Mouse (Mus musculus) heart, postnatal 4 days (tissue): ENCODE measurements at regions not wholly inside any gene's neighbourhood (a gene's known extent, or its start where the extent isn't known, plus 50 kb on each side); places are given as distances from the start of the nearest gene placed in this dataset.
"Not testable (repeated sequence)": the region's sequence is repeated elsewhere in the genome, so short reads cannot be mapped to it uniquely, and the experiment has no call there.

Source experiments
- DNase-seq: peaks from one replicate; pipeline ENCODE4 v3.0.0; 2021

DNA sequence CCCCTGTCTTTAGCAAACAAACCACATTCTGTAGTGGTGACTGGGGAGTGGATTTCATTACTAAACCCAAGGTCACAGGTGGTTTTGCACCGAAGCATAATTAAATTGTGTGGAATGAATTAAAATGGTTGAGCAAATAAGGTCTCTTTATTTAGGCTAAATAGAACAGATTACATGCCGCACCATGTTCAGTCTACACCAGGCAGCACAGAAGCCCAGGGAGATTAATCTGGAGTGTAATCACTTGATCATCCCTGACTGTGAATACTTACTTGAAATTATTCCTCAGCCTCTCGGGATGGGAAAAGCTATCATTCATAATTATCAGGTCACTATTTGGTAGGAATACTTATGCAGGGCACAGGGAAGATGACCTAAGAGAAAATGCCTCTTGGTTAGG lies 1293.3 kb upstream of the Sel1l start:
- no peak for DNase-seq

DNA sequence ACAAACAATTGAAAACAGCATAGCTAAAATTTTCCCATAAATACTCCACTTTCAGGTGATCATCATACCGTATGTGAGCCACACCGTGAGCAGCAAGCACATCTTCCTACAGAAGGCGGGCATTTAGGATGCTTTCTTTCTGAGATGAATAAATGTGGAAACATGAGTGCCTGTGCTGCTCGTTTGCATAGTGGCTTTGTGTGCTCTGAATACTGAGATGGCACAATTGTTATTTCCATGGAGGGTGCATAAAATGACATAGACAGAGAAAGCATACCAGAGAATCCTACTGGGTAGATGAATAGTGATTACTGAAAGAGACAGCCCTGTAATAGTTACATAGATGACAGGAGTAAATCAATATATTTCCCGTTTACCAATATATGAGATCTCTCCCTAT lies 1287.4 kb upstream of the Sel1l start:
- no peak for DNase-seq

DNA sequence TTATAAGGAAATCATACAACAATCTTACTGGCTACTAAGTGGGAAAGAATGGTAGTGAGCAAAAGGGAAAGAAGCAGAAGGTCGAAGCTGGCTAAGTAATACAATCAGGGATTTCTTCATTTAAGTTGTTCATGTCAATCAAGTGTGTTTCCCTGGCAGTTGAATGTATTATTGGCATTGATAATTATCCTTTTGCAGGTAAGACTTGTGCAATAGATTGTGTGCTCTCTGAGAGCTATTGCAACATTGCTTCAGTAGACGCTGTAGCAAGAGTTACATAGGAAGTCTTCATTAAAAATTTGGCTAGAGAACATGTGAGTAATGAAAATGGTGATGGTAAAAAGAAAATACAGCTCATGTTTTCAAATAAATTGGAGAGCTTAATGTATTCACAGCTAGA lies 1273.3 kb upstream of the Sel1l start:
- DNase-seq = no peak

DNA sequence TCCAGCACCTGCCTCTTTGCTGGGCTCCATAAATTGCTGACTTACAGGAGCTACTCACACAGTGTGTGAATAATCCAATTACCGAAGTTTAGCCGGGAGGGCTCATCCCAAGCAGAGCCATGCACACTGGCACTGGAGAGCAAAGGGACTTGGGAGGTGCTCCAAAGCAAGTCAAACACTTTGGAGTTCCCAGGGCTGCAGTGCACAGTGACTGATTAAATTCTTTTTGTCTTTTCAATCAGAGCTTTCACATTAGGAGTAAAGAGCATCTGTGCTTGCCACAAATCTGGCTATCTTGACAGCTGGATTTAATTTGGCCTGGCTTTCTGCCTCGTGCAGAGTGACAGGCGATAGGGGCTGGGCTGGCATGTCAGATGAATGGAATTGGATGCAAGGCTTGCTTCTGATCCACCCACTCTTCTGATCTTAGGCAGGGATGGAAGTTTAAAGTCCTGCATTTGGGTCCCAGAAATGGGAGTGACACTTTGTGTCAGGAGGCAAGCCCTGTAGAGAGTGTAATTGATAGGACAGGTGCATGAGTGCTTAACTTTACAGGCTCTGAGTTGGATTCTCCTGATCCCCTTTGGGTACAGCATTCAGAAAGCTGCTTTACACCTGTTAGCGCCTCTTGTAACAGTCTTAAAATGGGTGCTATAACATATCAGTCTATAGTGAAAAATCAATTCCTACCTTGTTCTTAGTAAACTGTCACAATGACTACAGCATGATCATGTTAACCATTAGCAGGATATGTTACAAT lies 1239.3 kb upstream of the Sel1l start:
- DNase-seq = no peak

DNA sequence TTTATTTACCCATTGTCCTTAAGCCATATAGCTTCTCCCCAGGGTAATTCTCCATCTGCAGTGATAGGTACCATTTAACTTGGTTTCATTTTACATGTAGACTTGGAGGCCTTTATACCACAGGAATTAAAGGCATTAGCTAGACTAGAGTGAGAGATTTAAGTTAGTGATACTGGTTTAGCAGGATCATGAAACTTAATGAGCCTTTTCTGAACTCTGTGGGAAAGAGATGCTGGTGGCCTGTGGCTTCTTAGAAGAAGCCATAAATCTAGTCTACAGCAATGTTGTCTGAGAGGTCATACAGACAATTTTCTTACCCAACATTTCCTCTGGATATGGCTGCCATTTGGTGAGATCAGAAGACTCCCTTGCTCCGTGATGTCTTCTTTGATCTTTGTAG lies 1214.9 kb upstream of the Sel1l start:
- DNase-seq = no peak

DNA sequence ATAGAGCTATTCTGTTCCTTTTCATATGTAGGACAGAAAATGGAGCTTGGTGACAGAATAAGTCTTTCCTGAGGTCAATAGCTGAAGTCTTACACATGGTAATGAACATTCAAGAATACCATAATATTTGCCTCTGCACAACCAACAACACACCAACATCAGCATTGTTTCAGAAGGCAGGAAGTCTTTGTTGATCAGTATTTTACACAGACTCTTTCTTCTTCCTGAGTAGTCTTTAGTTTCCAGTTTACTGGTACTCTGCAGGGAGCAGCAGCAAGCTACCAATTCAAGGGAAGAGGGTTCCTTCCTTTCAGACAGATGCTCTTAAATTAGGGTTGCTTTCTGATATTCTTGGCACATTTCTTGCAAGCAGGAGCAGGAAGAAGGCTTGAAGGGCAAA lies 1170.7 kb upstream of the Sel1l start:
- no peak for DNase-seq

DNA sequence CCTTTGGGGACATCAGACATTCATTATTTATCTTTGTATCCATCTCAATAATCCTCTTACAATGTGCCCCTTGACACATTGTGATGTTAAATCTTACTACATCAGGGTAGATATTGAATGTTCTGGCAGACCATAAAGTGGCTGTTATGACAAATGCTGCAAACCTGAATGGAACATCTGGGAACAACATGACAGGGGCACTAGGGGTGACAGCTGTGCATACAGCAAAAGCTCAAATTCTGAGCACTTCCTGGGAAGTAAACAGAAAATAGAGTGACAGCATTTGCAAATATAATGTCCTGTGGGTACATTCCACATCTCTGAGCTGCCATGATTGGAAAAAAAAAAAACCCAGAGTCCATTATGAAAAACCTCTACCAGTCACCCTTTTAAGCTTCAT lies 1162.6 kb upstream of the Sel1l start:
- no peak for DNase-seq

DNA sequence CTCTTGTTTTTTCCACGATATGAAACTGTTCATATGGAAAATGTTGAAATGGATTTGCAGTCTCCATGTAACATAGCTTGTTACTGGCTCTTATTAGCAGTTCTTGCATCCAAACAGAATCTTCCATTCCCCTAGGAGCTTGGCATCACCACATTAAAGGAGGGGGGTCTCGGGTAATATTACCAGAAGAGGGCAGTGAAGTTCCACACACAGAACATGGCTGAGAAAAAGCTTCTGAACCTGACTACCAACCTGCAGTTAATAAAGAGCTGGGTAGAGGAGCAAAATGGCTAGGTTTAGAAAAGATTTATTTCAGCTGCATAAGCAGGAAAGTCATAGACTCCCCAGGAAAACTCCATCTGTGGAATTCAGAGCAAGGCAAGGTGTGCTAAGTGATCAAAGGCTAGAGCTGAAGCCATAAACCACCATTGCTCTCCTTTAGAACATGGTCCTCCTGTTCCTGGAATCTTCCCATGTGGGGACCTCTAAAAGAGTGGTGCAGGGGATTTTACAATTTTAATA lies 1157.9 kb upstream of the Sel1l start:
- DNase-seq = no peak

DNA sequence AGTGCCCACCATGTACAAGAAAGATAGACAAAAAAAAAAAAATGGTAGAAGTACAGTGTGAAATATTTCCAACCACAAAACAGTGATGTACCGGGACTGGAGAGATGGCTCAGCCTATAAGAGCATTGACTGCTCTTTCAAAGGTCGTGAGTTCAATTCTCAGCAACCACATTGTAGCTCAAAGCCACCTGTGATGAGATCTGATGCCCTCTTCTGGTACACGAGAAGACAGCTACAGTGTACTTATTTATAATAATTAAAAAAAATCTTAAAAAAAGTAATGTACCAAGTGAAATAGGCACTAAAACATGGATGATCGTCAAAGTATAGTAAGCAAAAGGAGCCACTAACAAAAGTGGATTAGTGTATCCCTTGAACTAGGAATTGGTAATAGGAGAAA lies 1154.2 kb upstream of the Sel1l start:
- DNase-seq = no peak

DNA sequence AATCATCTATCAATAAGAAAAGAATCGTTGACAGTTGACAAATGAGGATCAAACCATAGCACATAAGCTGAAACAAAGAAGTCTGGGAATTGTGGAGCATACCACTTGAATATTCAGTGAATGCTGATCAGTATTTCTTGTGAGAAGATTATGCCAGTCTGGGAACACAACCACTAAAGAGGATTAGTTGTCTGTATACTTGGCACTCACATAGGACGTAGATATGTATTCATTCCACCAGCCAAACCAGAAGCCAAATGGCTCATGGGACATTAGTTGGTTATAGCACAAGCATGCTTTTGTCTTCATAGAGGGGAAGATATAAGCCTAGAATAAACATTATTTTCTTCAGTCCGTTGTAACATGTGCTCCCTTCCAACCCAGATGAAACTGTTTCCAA lies 1126.7 kb upstream of the Sel1l start:
- no peak for DNase-seq

DNA sequence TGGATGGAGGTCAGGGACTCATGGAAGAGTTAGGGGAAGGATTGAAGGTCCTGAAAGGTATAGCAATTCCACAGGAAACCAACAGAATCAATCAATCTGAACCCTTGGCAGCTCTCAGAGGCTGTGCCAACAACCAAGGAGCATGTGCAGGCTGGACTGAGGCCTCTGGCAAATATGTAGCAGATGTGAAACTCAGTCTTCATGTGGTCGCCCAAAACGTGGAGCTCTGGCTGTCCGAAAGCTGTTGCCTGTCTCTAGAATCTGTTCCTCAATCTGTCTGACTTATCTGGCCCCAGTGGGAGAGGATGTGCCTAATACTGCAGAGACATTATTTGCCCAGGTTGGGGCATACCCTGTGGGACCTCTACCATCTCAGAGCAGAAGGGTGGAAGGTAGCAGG lies 1095.4 kb upstream of the Sel1l start:
- DNase-seq = no peak

DNA sequence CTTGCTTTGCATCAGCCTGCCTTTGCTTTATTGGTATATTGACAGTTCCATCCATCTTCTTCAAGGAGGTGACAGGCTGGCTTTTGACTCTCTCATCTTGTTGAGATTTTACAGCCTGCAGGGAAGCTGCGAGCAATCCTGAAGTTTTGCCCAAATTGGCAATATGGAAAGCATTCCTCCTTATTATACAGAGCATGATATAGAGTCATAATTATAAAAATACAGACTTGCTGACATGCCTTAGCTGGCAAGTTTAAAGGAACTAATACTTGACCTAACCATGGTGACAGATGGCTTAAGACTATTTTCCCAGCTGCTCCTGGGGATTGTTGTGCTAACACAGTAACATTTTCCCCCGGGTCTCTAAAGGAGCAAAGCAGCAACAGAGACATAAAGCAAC lies 1078.6 kb upstream of the Sel1l start:
- DNase-seq = no peak

DNA sequence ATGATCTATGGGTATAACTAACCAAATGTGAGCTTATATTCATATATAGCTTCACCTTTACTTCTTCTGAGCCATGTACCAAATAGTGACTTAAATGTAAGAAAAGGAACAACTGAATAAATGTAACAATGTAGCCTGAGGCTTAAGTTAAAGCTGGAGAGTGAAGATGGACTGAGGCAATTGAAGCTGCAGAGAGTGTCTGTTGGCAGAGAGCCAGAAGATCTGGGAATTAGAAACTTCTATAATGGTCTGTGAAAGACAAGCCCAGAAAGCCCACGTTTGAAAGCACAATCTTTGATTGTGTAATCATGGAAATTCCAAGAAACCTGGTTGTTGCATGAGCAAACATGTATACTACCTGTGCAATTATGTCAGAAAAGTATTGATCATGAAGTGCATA lies 1078.0 kb upstream of the Sel1l start:
- no peak for DNase-seq

DNA sequence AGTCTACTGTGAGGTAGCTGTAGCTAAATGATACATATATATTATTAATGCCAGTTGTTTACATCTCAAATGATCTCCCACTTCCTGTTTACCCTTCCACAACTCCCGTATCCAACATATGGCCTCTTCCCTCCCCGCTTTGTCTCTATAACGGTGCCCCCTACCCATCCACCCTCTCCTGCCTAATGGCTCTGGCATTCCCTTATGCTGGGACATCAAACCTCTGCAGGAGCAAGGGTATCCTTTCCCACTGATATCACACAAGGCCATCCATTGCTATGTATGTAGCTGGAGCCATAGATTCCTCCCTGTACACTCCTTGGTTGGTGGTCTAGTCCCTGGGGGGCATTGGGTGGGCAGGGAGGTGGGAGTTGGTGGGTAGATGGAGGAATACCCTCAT lies 1071.0 kb upstream of the Sel1l start:
- no peak for DNase-seq

DNA sequence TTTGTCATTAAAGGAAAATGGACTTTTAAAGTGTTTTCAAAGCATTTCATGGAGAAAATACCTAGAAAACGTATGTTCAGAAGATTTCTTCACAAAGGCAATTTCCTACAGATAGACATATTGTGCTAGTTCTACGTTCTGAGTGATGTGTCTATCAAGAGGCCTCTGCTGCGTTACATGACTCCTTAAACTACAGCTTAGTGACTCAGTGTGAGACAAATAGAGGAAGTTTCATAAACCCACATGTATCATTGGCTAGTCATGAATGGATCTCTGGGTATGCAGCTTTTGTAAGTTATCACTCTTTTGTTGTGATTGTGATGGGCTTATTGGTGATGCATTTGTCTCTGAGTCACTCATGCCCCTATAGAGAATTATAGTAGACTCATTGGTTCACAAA lies 1067.3 kb upstream of the Sel1l start:
- DNase-seq = no peak

DNA sequence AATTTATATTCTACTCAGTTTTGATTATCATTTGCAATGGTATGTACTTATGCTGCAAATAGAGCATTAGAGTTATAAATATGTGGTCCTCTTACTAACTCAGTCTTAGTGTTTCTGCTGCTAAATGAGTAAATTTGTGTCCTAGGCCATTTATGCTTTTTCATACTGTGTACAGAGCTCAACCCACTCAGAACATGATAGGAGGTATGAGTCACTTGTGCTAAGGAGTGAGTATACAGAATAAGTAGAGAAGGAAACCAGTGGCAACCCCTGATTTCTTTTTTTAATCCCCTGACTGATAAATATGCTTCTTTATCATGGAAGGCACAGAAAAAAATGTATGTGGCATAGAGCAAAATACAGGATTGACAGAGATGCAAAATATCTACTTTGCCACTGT lies 1066.8 kb upstream of the Sel1l start:
- DNase-seq = no peak

DNA sequence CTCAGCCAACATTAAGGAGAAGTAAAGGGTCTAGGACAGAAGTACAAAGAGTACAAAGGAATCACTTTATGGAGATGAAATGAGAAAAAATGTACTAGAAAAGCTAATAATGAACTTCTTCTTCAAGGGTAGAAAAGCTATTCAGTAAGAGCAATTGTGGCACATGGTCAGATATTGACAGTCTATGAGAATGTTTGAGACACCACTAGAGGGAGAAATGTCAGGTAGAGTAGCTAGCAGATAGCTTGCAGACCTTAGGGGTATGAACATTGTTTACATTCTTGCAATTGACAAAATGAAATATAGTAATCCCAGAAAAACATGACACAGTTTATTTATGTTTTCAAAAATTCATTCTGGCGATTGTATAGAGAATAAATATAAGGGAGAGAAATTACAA lies 1066.2 kb upstream of the Sel1l start:
- no peak for DNase-seq

DNA sequence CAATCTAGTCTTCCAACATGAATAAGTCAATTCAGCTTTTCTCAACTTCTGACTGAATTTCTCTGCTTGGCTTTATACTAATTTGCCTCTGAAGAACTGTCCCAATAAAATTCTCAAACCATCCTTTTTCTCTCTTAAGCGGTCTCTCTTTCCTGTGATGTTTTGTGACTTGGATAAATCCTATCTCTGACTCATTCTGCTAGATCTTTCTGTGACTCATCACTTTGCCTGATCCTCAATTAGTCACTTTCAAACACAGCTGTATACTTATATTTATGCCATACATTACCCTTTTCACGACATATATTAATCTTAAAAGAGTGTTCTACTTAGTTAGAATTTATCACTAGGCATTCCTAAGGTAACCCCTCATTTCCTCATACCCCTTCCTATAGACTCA lies 1055.4 kb upstream of the Sel1l start:
- DNase-seq = no peak

DNA sequence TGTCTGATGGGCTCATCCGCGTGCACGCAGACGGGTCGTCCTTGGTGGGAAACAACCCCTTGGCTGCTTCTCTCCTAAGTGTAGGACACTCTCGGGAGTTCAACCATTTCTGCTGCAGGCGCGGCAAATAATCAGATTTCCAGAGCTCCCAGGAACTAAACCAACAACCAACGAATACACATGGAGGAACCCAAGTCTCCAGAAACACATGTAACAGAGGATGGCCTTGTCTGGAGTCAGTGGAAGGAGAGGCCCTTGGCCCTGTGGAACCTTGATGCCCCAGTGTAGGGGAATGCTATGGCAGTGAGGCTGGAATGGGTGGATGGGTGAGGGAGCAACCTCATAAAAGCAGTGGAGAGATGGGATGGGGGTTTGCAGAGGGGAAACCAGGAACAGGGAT lies 1043.4 kb upstream of the Sel1l start:
- no peak for DNase-seq

DNA sequence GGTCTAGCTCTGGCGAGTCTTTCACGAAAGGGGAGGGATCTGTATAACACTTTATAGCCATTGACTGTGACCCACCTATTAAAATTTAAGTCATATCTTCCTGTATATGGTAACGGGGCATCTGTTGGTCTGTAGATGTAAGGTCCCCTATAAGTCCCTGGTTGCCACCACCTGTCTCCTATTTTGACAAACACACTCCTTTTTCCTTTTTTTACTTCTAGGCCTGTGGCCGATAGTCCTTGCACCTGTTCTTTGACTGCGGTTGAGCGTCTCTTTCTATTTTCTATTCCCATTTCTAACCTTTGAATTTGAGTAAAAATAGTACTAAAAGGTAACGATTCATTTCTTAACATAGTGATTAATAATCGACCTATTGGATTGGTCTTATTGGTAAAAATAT lies 1042.7 kb upstream of the Sel1l start:
- DNase-seq = not testable (repeated sequence)

DNA sequence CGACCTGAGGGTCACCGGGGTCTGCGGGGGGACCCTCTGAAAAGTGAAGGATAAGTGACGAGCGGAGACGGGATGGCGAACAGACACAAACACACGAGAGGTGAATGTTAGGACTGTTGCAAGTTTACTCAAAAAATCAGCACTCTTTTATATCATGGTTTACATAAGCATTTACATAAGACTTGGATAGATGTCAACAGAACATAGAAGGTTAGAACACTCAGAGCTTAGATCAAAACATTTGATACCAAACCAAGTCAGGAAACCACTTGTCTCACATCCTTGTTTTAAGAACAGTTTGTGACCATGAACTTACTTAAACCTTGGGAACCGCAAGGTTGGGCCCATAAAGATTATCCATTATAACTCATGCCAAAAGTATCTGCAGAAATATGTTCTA lies 1042.2 kb upstream of the Sel1l start:
- not testable (repeated sequence) for DNase-seq

DNA sequence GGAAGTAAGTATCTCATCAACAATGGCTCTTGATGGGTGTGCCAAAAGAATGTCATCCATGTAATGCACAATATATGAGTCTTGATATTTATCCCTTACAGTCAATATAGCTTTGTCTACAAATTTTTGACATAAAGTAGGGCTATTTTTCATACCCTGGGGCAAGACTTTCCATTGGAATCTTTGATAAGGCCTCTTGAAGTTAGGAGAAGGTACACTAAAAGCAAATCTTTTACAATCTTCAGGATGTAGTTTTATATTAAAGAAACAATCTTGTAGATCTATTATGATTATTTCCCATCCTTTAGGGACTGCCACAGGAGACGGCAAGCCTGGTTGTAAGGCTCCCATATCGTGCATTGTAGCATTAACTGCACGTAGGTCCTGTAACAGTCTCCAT lies 1038.8 kb upstream of the Sel1l start:
- no peak for DNase-seq

DNA sequence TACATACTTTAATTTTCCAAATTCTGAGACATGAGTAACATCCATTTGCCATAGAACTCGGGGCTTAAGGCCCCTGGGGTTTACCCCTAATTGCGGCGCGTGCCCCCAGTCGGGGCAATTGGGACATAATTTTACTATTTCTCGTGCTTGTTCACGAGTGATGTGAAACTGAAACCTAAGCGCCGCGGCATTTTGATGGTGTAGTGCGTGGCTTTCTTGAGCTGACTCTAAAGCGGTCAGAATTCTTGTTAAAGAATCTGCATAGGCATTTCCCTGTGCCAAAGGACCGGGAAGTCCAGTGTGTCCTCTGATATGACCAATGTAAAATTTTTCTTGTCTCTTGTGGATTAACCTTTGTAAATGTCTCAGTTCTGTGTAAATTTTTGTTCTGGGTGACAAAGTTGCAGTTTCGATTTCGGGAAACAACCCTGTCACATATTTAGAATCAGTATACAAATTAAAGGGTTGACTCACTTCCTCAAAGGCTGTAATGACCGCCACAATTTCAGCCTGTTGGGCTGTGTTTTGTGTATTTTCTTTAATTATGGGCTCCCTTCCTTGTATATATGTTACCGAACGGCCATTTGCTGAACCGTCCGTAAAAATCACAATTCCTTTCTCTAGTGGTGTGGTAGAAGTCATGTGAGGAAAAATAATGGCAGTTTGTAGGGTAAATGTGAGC lies 1037.6 kb upstream of the Sel1l start:
- DNase-seq = not testable (repeated sequence)

DNA sequence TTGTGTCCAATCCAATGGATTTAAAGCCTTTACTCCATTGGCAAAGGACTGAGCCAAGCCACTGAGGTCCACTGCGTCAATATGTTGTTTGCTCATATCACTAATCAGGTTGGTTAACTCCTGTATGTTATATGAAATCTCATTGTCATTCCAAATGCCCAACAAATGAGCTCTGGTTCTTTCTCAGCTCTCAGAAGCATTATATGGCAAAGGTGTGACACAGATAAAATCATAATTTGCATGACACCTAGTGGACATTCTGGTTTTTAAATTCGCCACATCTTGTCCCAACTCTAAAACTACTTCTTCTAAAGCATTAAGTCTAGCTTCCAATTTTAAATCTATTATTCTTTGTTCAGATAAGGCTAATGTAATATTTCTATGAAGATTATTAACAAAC lies 1035.1 kb upstream of the Sel1l start:
- DNase-seq = not testable (repeated sequence)
